Mouse (Mus musculus) adrenal gland, postnatal 10 days (tissue): ENCODE results near the gene Fgf23. TPM values are rescaled to one million over a fixed set of nuclear protein-coding genes. Genes with fewer than 3 reads are reported as not detected.

Source experiments
- DNase-seq: peaks from one replicate; pipeline ENCODE4 v3.0.0; 2021; ENCODE audit warnings: mixed read lengths
- long read RNA-seq, 2 experiments: library from polyadenylated mRNA; stranded (forward); transcript quantifications; one replicate each; pipeline ENCODE4 v2.0.0; 2021
- total RNA-seq, 2 experiments: library from RNA; stranded (reverse); gene quantifications; 2 replicates each; pipeline ENCODE4 v1.2.3; 2021

The Fgf23 gene
- not detected for total RNA-seq
- long read RNA-seq, experiment 1: 0 reads
- long read RNA-seq, experiment 2: 0 reads

DNA sequence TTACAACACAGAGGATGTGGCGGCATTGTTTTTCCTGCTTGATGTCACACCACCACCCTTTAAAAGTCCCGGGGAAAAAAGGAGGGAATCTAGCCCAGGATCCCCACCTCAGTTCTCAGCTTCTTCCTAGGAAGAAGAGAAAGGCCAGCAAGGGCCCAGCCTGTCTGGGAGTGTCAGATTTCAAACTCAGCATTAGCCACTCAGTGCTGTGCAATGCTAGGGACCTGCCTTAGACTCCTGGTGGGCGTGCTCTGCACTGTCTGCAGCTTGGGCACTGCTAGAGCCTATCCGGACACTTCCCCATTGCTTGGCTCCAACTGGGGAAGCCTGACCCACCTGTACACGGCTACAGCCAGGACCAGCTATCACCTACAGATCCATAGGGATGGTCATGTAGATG, at the start of gene Fgf23:
Gene Fgf23 (plus strand): TSS at position 86 of the 400 bp plus-strand sequence.
- peak; percentile 11 for DNase-seq

DNA sequence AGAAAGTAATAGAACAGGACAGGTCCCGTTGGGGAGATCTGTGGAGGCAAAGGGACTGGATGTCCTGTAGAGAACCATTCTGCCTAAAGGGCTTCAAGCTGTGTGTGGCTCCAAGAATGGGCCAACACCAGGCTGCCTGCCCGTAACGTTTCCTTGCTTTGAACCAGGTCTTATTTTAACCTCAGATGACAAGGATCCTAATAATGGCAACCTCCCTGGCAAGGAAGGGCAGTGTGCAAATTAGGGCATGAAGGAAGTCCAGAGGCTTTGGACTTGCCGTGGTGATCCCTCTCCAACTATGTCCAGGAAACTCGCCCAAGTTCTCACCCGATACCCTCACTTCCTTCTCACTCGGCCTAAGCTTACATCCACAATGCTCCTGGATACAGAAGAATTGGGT, 47.9 kb upstream of the Fgf23 start:
- DNase-seq: no peak

GRCm38 (mm10) chr6:127034760-127035159, 37.9 kb upstream of the Fgf23 start:
- DNase-seq: peak; percentile 15

DNA sequence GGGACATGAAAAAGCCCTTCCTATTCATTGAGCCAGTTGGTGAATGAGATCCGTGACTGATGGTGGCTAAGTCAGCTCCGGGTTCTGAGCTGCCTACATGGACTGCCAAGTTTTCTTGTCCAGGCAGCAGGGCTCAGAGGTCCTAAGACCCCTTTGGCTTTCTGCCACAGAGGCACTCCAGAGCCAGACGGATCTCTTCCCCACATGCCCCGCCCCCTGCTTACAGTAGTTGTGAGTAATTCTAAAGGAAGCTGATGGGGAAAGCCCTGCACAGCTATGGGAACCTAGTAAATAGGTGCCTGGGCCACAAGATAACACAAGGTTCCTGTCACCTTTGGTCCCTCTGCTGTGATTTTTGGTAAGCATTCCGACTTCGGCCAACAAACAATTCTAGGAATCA, 27.8 kb upstream of the Fgf23 start:
- no peak for DNase-seq

- no peak for DNase-seq
Observed at GRCm38 (mm10) chr6:127050847-127051246, 21.9 kb upstream of the Fgf23 start.

DNA sequence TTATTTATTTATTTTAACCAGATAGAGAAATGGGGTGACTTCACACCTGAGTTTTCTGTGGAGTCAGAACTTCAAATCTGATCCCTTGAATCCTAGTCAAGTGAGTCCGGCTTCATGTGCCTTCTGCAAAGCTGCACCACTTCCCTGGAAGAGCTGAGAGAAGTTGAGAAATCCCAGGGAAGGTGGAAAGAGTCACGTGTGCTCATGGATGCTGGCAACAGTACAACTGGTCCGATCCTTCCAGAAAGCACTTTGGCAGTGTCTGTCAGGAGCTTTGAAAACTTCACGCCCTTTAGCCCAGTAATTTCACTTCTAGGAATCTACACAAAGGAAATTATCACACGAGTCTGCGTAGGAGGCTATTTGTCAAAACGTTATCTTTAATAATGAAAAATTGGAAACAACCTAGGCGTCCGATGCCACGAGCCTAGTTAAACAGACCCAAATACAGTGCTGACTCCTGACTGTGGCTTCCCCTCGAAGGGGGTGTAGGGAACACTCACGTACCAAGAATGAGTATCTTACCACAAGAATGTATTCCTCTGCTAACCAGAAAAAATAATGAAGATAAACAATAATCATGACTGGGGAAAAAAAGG, 15.6 kb upstream of the Fgf23 start:
- peak; percentile 23 for DNase-seq

DNA sequence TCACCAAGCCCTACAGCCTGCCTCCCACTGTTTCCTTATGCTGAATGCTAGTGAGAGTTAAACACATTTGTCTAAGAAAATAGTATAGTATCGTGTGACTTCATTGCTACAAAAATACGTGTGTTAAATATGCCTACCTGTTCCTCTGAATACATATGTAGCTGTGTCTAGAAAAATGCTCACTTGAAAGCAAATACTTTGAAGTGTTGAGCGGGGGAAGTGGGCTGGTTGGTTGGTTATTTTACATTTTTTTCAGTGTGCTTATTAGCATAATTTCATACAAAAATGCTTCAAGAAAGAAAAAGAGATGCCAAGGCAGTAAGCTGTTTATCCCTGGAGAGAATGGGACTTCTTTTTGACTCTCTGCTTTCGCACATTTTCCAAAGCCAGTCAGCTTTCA, 12.7 kb upstream of the Fgf23 start:
- DNase-seq: no peak

DNA sequence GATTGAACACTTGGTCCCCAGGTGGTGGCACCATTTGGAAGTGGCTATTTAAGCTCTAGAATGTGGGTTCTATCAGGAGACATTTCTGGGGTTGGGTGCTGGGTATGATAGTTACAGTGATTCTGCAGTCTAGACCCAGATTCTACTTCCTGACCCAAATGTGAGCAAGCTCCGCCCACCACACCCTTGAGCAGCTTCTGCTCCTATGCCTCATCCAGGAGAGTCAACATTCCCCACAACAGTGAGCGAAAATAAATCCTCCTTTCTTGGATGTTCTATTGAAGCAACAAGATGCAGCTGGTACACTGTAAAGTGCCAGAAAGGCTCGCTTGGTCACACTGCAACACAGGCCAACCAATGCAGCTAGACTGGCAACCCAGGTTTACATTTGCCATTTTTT, 8.8 kb upstream of the Fgf23 start:
- DNase-seq: no peak

GRCm38 (mm10) chr6:127064815-127065214, 7.9 kb upstream of the Fgf23 start:
- DNase-seq: no peak

DNA sequence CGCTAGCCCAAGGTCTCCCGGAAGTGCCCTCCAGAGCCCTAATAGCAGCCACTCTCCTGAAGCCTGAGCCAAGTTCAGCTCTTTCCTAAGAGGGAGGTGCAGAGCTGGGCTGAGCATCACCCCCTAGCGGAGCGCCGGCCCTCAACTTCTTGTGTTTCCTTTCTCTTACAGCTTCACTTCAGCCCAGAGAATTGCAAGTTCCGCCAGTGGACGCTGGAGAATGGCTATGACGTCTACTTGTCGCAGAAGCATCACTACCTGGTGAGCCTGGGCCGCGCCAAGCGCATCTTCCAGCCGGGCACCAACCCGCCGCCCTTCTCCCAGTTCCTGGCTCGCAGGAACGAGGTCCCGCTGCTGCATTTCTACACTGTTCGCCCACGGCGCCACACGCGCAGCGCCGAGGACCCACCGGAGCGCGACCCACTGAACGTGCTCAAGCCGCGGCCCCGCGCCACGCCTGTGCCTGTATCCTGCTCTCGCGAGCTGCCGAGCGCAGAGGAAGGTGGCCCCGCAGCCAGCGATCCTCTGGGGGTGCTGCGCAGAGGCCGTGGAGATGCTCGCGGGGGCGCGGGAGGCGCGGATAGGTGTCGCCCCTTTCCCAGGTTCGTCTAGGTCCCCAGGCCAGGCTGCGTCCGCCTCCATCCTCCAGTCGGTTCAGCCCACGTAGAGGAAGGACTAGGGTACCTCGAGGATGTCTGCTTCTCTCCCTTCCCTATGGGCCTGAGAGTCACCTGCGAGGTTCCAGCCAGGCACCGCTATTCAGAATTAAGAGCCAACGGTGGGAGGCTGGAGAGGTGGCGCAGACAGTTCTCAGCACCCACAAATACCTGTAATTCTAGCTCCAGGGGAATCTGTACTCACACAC, 7.4 kb downstream of the Fgf23 start:
- DNase-seq: peak; percentile 72

- no peak for DNase-seq
Observed at GRCm38 (mm10) chr6:127081820-127082219, 9.1 kb downstream of the Fgf23 start.

- peak; percentile 59 for DNase-seq
Observed at GRCm38 (mm10) chr6:127086739-127087138, 14.0 kb downstream of the Fgf23 start.

- DNase-seq: peak; percentile 24
Observed at GRCm38 (mm10) chr6:127094565-127094964, 21.9 kb downstream of the Fgf23 start.

- DNase-seq: peak; percentile 27
Observed at GRCm38 (mm10) chr6:127103506-127104275, 31.0 kb downstream of the Fgf23 start.

DNA sequence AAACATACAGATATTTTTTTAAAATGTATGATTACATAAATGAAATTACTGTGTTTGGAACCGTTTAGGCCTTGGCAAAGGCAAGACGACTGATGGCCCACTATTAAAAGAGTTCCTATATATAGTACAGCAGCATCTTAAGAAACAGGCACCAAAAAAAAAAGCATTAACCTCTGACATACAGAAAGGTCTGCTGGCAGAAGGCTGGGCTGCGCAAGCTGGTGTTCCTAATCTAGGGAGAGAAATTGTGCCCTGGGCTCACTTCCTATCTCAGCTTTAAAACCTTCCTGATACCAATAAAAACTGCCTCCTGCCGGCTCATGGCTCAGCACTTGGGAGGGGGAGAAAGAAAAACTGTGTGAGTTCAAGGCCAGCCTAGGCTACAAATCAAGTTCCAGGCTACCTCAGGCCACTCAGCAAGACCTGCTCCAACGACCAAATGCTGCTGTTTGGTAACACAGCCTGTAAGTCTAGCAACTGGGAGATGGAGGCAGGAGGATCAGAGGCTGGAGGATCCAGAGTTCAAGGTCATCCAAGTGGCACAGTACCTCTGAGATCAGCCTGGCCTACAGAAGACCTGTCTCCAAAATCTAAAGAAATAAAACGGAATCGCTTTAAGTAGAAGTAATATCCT, 31.8 kb downstream of the Fgf23 start:
- no peak for DNase-seq

- DNase-seq: peak; percentile 64
Observed at GRCm38 (mm10) chr6:127105107-127105506, 32.4 kb downstream of the Fgf23 start.

DNA sequence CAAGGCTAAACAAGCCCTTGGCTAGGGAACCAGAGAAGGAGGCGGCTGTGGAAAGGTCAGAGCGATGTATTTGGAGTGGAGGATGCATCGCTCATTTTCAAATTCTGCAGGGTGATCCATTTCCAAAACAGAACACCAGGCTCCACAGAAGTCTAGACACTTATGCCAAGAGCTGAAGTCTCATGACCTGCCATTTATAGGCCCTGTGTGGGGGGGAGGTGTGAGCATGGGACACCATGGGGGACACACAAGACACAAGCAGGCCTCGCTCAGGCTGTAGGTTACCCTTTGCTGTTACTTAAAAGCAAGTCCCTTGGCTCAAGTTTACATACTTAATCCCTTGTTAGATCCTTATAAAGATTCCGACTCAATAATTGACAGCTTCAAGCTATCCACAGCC, 33.5 kb downstream of the Fgf23 start:
- no peak for DNase-seq

DNA sequence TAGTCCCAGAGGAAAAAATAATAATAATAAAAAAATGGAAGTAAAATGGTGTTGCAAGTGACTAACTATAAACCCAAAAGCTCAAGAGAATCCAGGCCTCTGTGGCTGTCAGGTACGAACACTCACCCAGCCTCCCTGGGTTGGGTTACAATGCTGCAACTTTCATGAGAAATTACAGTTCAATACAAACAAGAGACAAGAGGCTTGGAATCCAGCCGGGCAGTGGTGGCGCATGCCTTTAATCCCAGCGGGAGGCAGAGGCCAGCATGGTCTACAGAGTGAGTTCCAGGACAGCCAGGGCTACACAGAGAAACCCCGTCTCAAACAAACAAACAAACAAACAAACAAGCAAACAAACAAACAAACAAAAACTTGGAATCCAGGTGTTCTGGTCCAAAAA, 34.0 kb downstream of the Fgf23 start:
- peak; percentile 44 for DNase-seq

GRCm38 (mm10) chr6:127107413-127107812, 34.7 kb downstream of the Fgf23 start:
- DNase-seq: no peak

- DNase-seq: no peak
Observed at GRCm38 (mm10) chr6:127108368-127109060, 35.8 kb downstream of the Fgf23 start.

GRCm38 (mm10) chr6:127109402-127109930, 36.8 kb downstream of the Fgf23 start, which contains the start of gene Tigar:
Tigar (minus strand) TSS chr6:127109557.
- peak; percentile 95 for DNase-seq
